Mouse (Mus musculus) monocyte, adult 2 months (primary cell): ENCODE data around the gene Il1f10.

ENCODE experiments used
- DNase-seq, 2 experiments: peaks; one replicate each; pipeline ENCODE4 v3.0.0; 2022; ENCODE audit warnings: low spot score in 2 of 2, low read depth in 1 of 2

The Il1f10 gene

DNA sequence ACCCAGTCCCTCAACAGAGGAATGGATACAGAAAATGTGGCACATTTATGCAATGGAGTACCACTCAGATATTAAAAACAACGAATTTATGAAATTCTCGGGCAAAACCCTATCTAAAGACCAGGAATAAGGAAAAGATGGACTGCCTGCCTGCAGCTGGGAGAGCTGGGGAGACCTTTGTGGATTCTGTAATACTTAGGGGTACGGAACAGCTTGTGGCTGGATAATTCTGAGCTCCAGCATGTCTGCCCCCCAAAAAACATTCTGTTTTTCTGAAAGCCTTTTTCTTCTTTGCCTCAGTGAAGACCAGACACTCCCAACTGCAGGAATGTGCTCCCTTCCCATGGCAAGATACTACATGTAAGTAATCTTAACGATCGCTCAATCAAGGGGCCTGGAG lies at the start of gene Il1f10:
Il1f10 (plus strand) TSS at position 301 of the 400 bp plus-strand sequence.
- DNase-seq, result no peak

DNA sequence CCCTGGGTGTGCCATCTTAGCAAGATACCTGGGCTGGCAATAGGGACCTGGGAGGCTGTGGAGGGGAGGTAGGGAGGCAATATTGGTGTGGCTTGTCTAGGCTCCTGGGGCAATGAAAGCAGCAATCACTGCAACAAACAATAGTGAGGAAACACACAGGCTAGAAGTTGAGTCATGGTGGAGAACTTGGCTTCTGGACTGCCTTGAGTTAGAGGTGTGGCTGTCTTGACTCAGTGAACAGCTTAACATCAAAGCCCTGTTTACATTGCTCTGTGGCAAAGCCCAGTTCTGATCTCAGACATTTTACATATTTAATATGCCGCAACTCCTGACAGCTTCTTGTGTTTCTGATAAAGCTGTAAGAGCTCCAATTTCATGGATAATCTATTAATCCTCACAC lies 23.5 kb upstream of the Il1f10 start:
- no peak for DNase-seq

- DNase-seq, result no peak
Observed at GRCm38 (mm10) chr2:24273619-24274018, 17.4 kb upstream of the Il1f10 start.

GRCm38 (mm10) chr2:24275146-24275545 lies 15.8 kb upstream of the Il1f10 start:
- DNase-seq, result no peak

GRCm38 (mm10) chr2:24276654-24277053 lies 14.3 kb upstream of the Il1f10 start, which contains the start of gene Il1f5:
Il1f5 (plus strand) TSS chr2:24276954.
- no peak for DNase-seq

DNA sequence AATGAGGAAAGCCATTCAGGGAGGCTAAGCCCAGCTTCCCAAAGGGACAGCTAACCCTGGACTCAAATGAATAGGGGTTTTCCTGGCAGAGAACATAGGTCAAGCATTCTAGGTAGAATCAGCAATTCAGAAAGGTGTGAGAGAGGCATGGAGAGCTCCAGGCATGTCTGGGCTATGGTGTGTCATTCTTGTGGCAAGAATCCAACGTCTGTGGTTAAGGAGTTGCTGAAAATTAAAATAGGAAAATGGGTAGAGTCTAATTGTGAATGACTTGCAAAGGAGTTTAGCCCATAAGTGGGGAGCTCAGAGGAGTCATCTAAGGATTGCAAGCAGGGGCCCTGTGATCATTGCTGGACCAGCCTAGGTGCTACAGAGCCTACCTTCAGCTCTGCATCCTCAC lies 3.6 kb downstream of the Il1f10 start:
- no peak for DNase-seq

GRCm38 (mm10) chr2:24296837-24297236 lies 5.8 kb downstream of the Il1f10 start:
- no peak for DNase-seq

GRCm38 (mm10) chr2:24311302-24312001 lies 20.5 kb downstream of the Il1f10 start:
- DNase-seq, result peak in 1 of 2 experiments; percentile 20

GRCm38 (mm10) chr2:24316919-24317318 lies 25.9 kb downstream of the Il1f10 start:
- no peak for DNase-seq

- no peak for DNase-seq
Observed at GRCm38 (mm10) chr2:24317919-24318598, 27.1 kb downstream of the Il1f10 start.

DNA sequence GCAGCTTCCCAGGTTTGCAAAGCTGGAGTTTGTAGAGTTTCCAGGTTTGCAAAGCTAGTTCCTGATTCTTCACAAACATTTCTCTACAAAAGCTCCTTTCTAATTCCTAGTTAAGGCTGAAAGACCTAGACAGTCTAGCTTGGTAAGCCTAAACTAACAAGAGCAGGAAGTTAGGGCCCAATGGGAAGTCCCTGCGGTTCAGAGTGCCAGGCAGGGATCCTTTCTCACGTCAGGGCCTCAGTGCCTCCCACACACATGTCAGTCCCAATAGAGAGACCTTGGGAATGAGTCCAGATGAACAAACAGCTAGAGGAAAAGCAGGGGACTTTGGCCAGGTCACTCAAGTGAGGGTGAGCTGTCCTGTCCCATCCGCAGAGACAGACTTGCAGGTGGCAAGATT lies 44.3 kb downstream of the Il1f10 start:
- no peak for DNase-seq

DNA sequence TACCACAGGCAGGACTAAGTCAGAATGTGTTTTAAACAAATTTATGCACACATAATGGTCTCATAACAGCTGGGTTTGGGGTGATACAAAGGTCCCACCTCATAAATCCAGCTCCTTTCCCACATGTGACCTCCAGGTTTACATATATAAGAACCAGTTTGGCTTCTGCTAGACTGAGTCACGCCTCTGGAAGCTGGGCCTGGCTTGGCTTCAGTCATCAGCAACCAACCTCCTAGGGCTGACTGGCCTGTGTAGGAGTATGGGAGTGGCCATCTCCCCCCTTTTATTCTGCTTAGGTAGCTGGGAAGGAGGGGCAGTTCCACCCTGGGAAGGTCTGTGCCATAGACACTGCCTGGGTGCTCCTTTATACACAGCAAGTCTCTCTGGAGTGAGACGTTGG lies 45.5 kb downstream of the Il1f10 start, which contains the start of gene Il1rn:
Il1rn (plus strand) TSS at position 309 of the 400 bp plus-strand sequence.
- DNase-seq, result no peak

DNA sequence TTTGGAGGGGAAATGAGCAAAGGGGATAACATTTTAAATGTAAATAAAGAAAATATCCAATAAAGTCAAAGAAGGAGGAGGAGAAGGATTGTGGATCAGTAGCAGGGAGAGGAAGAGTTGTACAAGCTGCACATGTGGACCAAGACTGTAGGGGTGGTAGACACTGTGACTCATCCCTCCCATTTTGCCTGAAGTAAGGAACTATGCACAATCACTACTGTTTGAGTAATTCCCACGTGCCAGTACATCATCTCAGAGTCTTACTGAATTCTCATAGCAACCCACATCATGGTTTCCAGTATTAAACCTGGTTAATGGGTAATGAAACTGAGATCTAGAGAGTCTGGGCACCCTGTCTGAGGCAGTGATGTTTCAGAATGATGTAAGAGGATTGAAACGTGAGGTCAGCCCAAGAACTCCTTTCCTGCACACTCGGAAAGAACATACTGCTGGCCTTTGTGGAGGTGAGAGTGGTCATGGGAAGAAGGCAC lies 50.4 kb downstream of the Il1f10 start:
- no peak for DNase-seq
